Mouse (Mus musculus) kidney, postnatal 14 days (tissue): ENCODE measurements at regions not wholly inside any gene's neighbourhood (a gene's known extent, or its start where the extent isn't known, plus 50 kb on each side); places are given as distances from the start of the nearest gene placed in this dataset.

Experiments
- DNase-seq: peaks from one replicate; pipeline ENCODE4 v3.0.0; 2022; ENCODE audit warnings: mixed read lengths

DNA sequence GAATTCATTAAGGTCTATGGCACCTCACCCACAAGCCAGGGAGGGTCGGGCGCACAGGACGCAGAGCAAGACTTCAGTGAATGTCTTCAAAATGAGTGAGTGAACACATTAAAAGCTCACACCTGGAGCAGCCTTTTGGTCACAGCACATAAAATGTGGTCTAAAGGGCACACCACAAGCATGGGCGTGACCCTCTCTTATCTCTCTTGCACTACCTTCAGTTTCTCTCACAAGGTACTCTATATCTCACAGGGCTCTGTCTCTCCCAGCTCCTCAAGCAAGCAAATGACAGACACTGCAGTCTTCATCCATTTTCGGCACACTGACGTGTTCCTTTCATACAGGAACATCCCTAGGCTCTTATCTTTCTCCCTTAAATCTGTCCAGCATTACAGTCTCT, 444.0 kb downstream of the Slc16a7 start:
- DNase-seq: no peak

DNA sequence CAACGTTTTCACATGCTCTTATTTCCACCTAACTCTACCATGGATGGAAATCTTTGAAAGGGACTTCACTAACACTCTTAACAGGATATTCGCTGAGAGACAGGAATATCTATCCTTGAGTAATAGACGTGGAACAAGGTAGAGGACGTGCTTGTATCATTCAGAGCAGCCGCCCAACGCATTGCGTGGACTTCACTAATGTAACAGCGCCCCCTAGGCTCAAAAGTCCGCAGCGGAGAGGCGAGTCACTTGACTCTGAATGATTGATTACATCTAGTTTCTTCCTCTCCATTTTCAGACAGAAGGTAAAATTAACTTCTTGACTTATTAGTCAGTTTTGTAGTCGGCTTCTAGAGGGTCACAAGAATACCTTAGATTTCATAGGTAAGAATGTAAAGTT, 447.1 kb downstream of the Slc16a7 start:
- no peak for DNase-seq

DNA sequence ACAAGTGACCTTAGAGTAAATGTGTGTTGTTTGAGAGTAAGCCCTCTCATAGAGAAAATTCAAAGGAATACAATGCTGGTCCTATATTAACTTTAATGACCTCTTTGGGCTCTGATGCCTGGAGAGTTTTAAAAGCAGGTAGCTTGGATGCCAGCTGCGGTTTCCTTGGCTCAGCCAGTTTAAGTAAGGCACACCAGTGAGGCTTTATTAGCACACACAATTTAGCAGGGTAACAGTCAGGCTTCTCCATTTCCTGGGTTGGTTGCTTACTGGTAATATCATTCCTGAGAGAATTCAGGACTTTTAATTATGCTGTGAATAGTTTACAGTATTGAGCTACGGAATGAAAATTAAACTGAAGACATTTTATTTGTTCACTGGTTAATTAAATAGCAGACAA, 462.0 kb downstream of the Slc16a7 start:
- DNase-seq: no peak

DNA sequence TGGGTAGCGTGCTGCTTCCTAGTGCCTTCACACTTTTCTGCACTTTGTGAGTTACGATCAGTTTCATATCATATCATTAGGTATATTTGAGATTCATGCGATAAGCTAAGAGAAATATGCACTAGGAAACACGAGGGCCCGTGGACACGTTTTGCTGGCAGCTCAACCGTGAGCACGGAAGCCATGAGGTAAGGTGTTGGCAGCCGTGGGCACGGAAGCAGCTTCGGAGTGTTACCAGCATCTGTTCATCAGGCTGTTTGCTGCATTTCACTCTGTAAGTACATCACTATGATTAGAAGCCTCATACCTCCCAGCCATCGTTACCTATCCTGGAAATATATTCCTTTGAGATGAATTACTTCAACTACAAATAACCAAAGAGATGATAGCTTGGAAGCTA, 489.2 kb downstream of the Slc16a7 start:
- DNase-seq: no peak

DNA sequence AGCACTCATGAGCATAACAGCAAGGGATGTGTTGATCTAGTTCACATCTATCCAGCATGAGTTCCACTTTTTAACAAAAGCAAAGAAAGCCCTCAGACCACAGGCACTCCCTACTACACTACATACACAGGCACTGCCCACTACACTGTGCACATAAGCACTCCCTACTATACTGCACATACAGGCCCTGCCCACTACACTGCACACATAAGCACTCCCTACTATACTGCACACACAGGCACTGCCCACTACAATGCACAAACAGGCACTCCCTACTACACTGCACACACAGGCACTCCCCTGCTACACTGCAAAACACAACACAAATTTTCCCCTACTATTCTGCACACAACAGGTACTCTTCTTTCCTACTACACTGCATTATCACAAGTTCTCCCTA, 510.7 kb downstream of the Slc16a7 start:
- DNase-seq: no peak

DNA sequence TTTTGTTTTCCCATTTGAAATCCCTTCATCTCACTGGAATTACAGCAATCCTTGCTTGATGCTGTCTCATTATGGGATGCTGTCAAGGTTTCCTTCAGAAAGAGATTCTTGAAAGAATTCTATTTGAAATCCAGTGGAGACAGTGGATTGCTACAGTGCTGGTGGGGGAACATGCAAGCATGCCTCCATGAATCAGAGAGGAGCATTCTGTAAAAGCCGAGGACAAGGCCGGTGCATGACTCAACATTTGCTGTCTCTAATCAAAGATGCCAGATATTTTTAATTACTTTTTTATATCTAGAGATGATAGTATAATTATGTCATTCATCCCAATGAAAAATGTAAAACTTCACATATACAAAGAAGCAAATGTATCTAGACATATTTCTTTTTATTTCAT, 511.6 kb downstream of the Slc16a7 start:
- no peak for DNase-seq

DNA sequence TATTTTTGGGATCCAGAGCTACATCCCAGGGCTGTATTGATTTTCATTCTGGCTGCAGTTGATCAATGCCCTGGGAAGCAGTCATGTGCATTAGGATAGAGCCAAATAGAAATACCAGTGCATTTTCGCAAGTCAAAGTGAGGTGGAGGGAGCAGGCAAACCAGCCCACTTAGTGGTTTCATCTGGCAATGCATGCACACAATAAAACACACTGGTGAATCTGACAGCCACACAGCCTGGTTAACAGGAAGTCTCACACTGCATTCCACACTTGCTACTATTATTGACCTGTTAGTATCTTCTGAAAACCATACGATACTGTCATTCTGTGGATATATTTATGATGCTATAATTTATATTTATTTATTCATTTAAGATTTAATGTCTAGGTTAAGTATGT, 517.1 kb downstream of the Slc16a7 start:
- DNase-seq: no peak

DNA sequence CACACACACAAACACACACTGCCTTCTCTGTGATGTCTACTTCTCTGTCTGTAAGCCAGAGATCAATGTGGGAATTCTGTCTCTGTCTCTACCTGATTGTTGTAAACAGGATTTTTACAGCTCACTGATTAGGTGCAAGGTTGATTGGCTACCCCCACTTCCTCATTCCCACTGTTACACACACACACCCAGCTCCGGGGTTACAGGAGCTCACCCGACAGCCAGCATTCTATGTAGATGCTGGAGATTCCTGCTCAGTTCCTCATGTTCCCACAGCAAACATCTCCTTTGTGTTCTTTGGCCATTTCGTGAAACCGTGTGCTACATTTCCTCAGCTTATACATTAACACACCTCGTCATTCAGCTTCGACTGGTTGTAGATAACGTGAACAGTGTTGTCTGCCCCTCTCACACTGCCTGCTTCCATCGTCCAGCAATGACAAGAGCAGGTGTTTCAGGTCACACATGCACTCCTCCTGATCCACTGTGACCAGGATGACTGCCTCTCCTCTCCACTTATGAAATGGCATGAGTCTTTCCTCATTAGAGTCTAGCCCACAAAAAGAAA, 546.6 kb downstream of the Slc16a7 start:
- DNase-seq: peak; percentile 1

DNA sequence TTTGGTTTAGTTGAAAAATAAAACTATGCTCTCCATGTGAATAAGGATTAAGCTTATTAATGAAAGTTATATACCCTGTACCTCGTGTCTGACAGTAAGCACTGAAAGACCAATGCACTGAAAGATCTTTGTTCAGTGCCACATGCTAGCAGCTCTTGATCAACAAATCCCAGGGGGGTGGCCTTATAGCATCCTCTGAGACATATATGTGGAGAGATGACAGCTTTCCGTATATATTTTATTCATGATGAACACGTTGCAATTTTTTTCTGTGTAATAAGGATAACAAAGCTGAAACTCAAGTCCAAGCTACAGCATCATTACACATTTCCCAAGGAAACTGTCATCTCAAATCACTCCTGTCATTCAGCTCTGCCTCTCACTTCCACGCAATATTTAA, 555.3 kb downstream of the Slc16a7 start:
- DNase-seq: no peak

DNA sequence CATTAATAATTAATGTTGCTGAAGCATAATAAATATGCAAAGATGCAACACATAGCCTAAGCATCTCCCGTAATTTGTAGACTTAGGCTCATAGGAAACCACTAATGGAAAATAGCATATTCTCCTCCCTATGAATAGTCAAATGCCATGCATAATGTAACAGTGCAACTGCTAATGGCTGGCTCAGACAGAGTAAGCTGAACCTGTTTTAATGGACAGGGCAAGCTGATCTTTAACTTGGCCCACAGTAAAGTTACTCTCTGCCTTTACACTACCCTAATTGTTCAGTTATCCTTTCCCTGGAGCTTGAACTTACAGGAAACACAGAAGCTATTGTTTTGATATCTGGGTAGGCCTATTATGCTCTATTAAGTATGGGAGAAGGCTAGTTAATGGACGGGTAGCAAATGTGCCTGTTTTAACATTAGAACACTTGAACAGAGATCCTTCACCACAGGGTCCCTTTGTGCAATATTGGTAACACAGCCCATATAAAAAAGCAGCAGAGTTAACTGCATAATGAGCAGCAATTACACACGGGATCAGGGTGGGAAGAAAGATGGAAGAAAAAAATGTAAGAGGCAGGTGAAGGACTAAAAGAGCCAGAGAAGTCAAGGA, 585.2 kb downstream of the Slc16a7 start:
- no peak for DNase-seq
